24 mouse cellular contexts compared by ENCODE assay signal in genomic region chr15:81722361-81722760, GRCm38 (mm10). TPM values are rescaled to one million over a fixed set of nuclear protein-coding genes. Genes with fewer than 3 reads are reported as not detected.
DNase-seq lines count a peak whose midpoint lies in the region; TF ChIP-seq lines count a peak whose summit lies in the region.
"Had no signal": no experiment of that assay in that cellular context is flagged by ENCODE, and none has a peak within 500 bp of the region (broad histone marks: within the 10 kb centered on the region; RNA-seq: fewer than 3 reads in every experiment).

No protein-coding gene starts in this region.

- no peak for DNase-seq in testis, postnatal 14 days (ENCODE audit: low spot score)
- DNase-seq in ES-CJ7 (ENCODE audit: low read depth, low spot score) = peak; percentile 37
- DNase-seq in R1 (ENCODE audit: low read depth, low spot score) = peak; percentile 64
- DNase-seq in ZHBTc4 (ENCODE audit: low read depth, low spot score) = peak; percentile 92
- DNase-seq in heart, postnatal 36 days = no peak
- DNase-seq in adipocyte (ENCODE audit: low spot score) = no peak
- DNase-seq in heart, adult 8-10 months (ENCODE audit: low spot score) = no peak
- DNase-seq: adrenal gland, adult 2 months; adrenal gland, adult 8-10 months; adrenal gland, postnatal 10 days; adrenal gland, postnatal 14 days; adrenal gland, postnatal 25 days; adrenal gland, postnatal 36 days; B cell, adult 2 months; cerebellum, adult 11 months; cerebellum, adult 11-12 months; cerebellum, adult 18-20 months; cerebellum, adult 2 months; cerebellum, adult 8-10 months; cerebellum, adult 9-10 months had no signal

- H3K36me3 ChIP-seq in testis, adult 2 months (ENCODE audit: control insufficient read depth, insufficient read depth, low read length) = peaks cover 2% of the 10 kb centered on the region

- no peak for TF ChIP-seq CTCF in testis, adult 2 months (IDR thresholded peaks at IDR 0.05; ENCODE audit: control insufficient read depth, insufficient read depth, insufficient replicate concordance, low read depth, low read length)

- H3K4me3 ChIP-seq in testis, adult 2 months (ENCODE audit: control insufficient read depth, low read depth, low read length) = peak overlapping the region; percentile 5

- no peak for TF ChIP-seq POLR2A in testis, adult 2 months (IDR thresholded peaks at IDR 0.05; ENCODE audit: control insufficient read depth, low read depth, low read length)

- H3K4me1 ChIP-seq in testis, adult 2 months (ENCODE audit: control insufficient read depth, insufficient read depth, low read length) = peaks cover 3% of the 10 kb centered on the region

- no peak overlapping the region for H3K27ac ChIP-seq in testis, adult 2 months (ENCODE audit: control insufficient read depth, insufficient read depth, low read depth, low read length)

- no peaks in the 10 kb centered on the region for H3K27me3 ChIP-seq in testis, adult 2 months (ENCODE audit: control insufficient read depth, insufficient read depth, low read length)
- H3K27me3 ChIP-seq: CH12.LX, Patski had no signal

- intact Hi-C loops in heart, postnatal 36 days (cut with DNase I) = no loop called here

RNA-seq across cellular contexts. Expression of gene Zc3h7b, which starts 22.5 kb away (rescaled TPM):
- 21.6 and 26.3 TPM in 2 replicates for polyA plus RNA-seq in testis, adult 2 months (2012; rRNA removed)
- total RNA-seq in heart, postnatal 36 days (2021) = 10 to 100 TPM; 73.7 to 73.9 TPM
- 10 to 100 TPM; 61.4 to 72.3 (median 65.5) TPM for total RNA-seq in heart, adult 8-10 months (2022)

RNA-seq across cellular contexts. Expression of gene Rangap1, which starts 23.0 kb away (rescaled TPM):
- polyA plus RNA-seq in testis, adult 2 months (2012; rRNA removed) = 234 and 245 TPM in 2 replicates
- 10 to 100 TPM; 24.9 to 25.1 TPM for total RNA-seq in heart, postnatal 36 days (2021)
- 10 to 100 TPM; 25.4 to 28.6 (median 27.1) TPM for total RNA-seq in heart, adult 8-10 months (2022)

RNA-seq across cellular contexts. Expression of gene Chadl, which starts 25.3 kb away (rescaled TPM):
- 3.8 and 4.6 TPM in 2 replicates for polyA plus RNA-seq in testis, adult 2 months (2012; rRNA removed)
- total RNA-seq in heart, postnatal 36 days (2021) = 1 to 10 TPM; 1.5 to 2.1 TPM
- 1 to 10 TPM in 3 of 4 experiments, under 1 TPM in 1; 0.66 to 2.6 (median 1.3) TPM for total RNA-seq in heart, adult 8-10 months (2022)
- polyA plus RNA-seq: G1E had no signal

RNA-seq across cellular contexts. Expression of gene L3mbtl2, which starts 58.7 kb away (rescaled TPM):
- polyA plus RNA-seq in testis, adult 2 months (2012; rRNA removed) = 25.3 and 27.4 TPM in 2 replicates
- total RNA-seq in heart, postnatal 36 days (2021) = 10 to 100 TPM in 1 of 2 experiments, 1 to 10 TPM in 1; 9.4 to 11.0 TPM
- 10 to 100 TPM; 10.6 to 17.0 (median 12.9) TPM for total RNA-seq in heart, adult 8-10 months (2022)

Comparison
In these comparisons a context has a peak if more than half of its experiments do, and no peak if none do; other contexts are left out.
1. DNase-seq: peak in ES-CJ7 (single experiment), R1 (single experiment) and ZHBTc4 (single experiment); none in testis, postnatal 14 days (single experiment), heart, postnatal 36 days (0 of 2), adipocyte (single experiment) and heart, adult 8-10 months (single experiment).